Mouse (Mus musculus): ENCODE results near the gene Afap1.

- TF ChIP-seq CTCF (IDR thresholded peaks at IDR 0.05; ENCODE audit: borderline replicate concordance, insufficient read depth, low read length) (no peak), POLR2A (IDR thresholded peaks at IDR 0.05; ENCODE audit: low read depth, low read length) (no peak)
Observed at GRCm38 (mm10) chr5:35926511-35926910, 33.4 kb downstream of the Afap1 start.

Data from embryonic fibroblast, embryonic 13.5 days (primary cell).